Mouse (Mus musculus) heart, postnatal 10 days (tissue): ENCODE data around the gene H6pd. TPM values are rescaled to one million over a fixed set of nuclear protein-coding genes. Genes with fewer than 3 reads are reported as not detected.

Experiments
- DNase-seq, 2 experiments: peaks; one replicate each; pipeline ENCODE4 v3.0.0; 2021
- intact Hi-C: fragments of 180-260 bp; cut with DNase I; formaldehyde crosslinking; loops from one replicate; pipeline ENCODE4 v1.15.1; 2025
- total RNA-seq, 2 experiments: library from RNA; stranded (reverse); gene quantifications; 2 replicates each; pipeline ENCODE4 v1.2.3; 2021

The H6pd gene
- total RNA-seq, 2 experiments from 2014 or later = 41.9 to 45.6 TPM

- intact Hi-C loops = no loop called here
- DNase-seq = peak in 1 of 2 experiments; percentile 22
Measured at GRCm38 (mm10) chr4:150001221-150001860, 7.5 kb downstream of the H6pd start.

- intact Hi-C loops = no loop called here
- peak in 1 of 2 experiments; percentile 64 for DNase-seq
Measured at GRCm38 (mm10) chr4:149999931-150000555, 8.8 kb downstream of the H6pd start.

- intact Hi-C loops = no loop called here
- no peak for DNase-seq
Measured at GRCm38 (mm10) chr4:149999510-149999900, 9.3 kb downstream of the H6pd start.

- DNase-seq = peak; percentile 66 to 82
- intact Hi-C loops = no loop called here
Measured at GRCm38 (mm10) chr4:149998786-149999509, 9.9 kb downstream of the H6pd start.

- no peak for DNase-seq
- intact Hi-C loops = no loop called here
Measured at GRCm38 (mm10) chr4:149997999-149998398, 10.8 kb downstream of the H6pd start.

GRCm38 (mm10) chr4:149996440-149996839 lies 12.4 kb downstream of the H6pd start:
- DNase-seq = no peak
- intact Hi-C loops = no loop called here

- DNase-seq = no peak
Measured at GRCm38 (mm10) chr4:149995911-149996310, 12.9 kb downstream of the H6pd start.

GRCm38 (mm10) chr4:149994218-149994617 lies 14.6 kb downstream of the H6pd start:
- DNase-seq = no peak
- intact Hi-C loops = no loop called here

More at GRCm38 (mm10) chr4:149995911-149996310, 12.9 kb downstream of the H6pd start:
- intact Hi-C loops = no loop called here

GRCm38 (mm10) chr4:149992670-149993032 lies 16.2 kb downstream of the H6pd start:
- intact Hi-C loops = no loop called here
- no peak for DNase-seq

GRCm38 (mm10) chr4:149991755-149992669 lies 16.8 kb downstream of the H6pd start:
- intact Hi-C loops = no loop called here
- DNase-seq = no peak

- intact Hi-C loops = no loop called here
- DNase-seq = no peak
Measured at GRCm38 (mm10) chr4:149990954-149991633, 17.7 kb downstream of the H6pd start.

GRCm38 (mm10) chr4:149990212-149990953 lies 18.4 kb downstream of the H6pd start:
- DNase-seq = peak; percentile 71 to 76
- intact Hi-C loops = no loop called here

GRCm38 (mm10) chr4:149988931-149989556 lies 19.8 kb downstream of the H6pd start:
- intact Hi-C loops = no loop called here
- peak; percentile 91 to 92 for DNase-seq

GRCm38 (mm10) chr4:149988301-149988700 lies 20.5 kb downstream of the H6pd start:
- DNase-seq = no peak
- intact Hi-C loops = no loop called here

- DNase-seq = no peak
- intact Hi-C loops = no loop called here
Measured at GRCm38 (mm10) chr4:149986671-149987417, 22.0 kb downstream of the H6pd start.

- intact Hi-C loops = no loop called here
Measured at GRCm38 (mm10) chr4:149983921-149984645, 24.7 kb downstream of the H6pd start.

GRCm38 (mm10) chr4:149982154-149982553 lies 26.7 kb downstream of the H6pd start:
- intact Hi-C loops = no loop called here
- DNase-seq = no peak

More at GRCm38 (mm10) chr4:149983921-149984645, 24.7 kb downstream of the H6pd start:
- DNase-seq = no peak
